Mouse (Mus musculus): Measurements from ENCODE around the gene Ros1. TPM values are rescaled to one million over a fixed set of nuclear protein-coding genes. Genes with fewer than 3 reads are reported as not detected.

Gene Ros1
- polyA plus RNA-seq, 1 experiment from 2014 or later, result 4.9 TPM

DNA sequence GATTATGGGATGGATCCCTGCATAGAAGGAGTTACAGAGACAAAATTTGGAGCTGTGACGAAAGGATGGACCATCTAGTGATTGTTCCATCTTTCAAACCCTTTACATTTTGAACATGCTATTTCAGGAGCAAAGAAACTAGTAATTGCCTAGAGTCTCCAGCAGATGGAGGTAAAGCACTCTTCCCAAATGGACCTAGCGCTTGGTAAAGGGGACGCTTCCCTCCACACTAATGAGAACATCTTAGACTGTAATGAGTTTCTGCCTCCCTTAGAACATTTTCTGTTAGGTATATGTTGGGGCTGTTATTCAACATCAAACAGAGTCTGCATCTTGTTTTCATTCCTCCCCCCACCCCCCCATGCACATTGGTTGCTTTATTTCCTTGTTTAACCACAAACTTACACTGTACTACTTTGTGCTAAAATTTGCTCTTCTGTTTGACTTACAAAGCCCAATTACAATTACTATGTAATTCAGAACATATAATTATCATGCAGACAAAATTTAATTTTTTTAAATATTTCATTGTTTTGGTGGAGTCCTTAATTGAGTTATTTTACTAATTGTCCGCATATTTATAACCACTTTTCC, 88.8 kb downstream of the Ros1 start:
- WGBS, result 35% methylated on average over 4 of the region's 4 CpGs
- Histone ChIP-seq H3K27me3 (ENCODE audit: control insufficient read depth, insufficient read depth, low read length) (no peaks in the 10 kb centered on the region), H3K4me3 (ENCODE audit: low read length) (no peak overlapping the region), H3K36me3 (ENCODE audit: control insufficient read depth, insufficient read depth, low read length) (no peaks in the 10 kb centered on the region), H3K9ac (ENCODE audit: low read depth, low read length) (no peak overlapping the region), H3K27ac (ENCODE audit: low read depth, low read length) (no peak overlapping the region), H3K4me2 (replicated peaks; ENCODE audit: low read depth, low read length) (no peak overlapping the region), H3K9me3 (ENCODE audit: control insufficient read depth, low read length) (no peaks in the 10 kb centered on the region), H3K4me1 (ENCODE audit: control insufficient read depth, insufficient read depth, low read length) (no peaks in the 10 kb centered on the region)
- ATAC-seq (ENCODE audit: low FRiP score, low TSS enrichment), result peak; percentile 80; the same call in 1 of the 2 replicates

DNA sequence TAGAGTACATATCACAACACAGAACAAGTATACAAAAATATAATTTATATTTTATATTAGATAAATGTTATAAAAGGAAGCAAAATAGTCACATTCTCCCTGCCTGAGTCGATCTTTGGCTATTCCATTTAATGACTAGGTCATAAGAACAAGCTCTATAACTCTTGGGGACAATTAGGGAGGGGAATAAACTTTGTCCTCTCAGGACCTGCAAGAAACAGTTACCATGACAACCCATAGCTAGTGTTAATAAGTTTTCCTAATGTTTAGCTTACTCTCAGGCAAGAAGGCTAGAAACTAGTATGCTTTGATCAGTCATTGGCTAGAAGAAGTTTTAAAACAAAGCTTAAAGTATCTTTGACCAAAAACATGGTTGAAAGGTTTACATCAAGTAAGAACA, 93.8 kb downstream of the Ros1 start:
- 43% methylated on average over 1 of the region's 1 CpGs for WGBS
- no peaks in the 10 kb centered on the region for H3K27me3 ChIP-seq (ENCODE audit: control insufficient read depth, insufficient read depth, low read length)

DNA sequence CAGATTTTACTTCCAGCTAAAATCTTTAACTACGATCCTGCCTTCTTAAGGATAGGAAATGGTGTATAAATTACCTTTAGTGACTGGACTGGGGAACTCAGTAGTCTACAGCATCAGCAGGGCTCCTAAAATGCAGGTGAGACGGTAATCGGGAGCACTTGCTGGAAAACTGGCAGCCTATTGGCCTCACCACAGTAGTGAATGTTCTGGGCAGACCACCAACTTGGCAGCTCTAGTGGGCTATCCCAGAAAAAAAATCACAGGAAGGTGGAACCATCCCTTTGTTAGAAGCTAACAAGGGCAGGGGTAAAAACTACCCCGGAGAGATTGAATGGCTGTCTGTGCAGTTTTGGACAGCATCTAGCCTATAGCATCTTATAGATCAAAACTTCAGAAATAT, 102.9 kb downstream of the Ros1 start:
- H3K27ac ChIP-seq (ENCODE audit: low read depth, low read length), result no peak overlapping the region
- no peak for ATAC-seq (ENCODE audit: low FRiP score, low TSS enrichment)
- no peak overlapping the region for H3K4me3 ChIP-seq (ENCODE audit: low read length)
- H3K4me1 ChIP-seq (ENCODE audit: control insufficient read depth, insufficient read depth, low read length), result no peaks in the 10 kb centered on the region
- no peak overlapping the region for H3K4me2 ChIP-seq (replicated peaks; ENCODE audit: low read depth, low read length)
- no peaks in the 10 kb centered on the region for H3K9me3 ChIP-seq (ENCODE audit: control insufficient read depth, low read length)
- no peaks in the 10 kb centered on the region for H3K27me3 ChIP-seq (ENCODE audit: control insufficient read depth, insufficient read depth, low read length)
- no peaks in the 10 kb centered on the region for H3K36me3 ChIP-seq (ENCODE audit: control insufficient read depth, insufficient read depth, low read length)
- no peak overlapping the region for H3K9ac ChIP-seq (ENCODE audit: low read depth, low read length)
- WGBS, result 84% methylated on average over 4 of the region's 4 CpGs

More for the DNA sequence above, 93.8 kb downstream of the Ros1 start:
- Histone ChIP-seq H3K4me1 (ENCODE audit: control insufficient read depth, insufficient read depth, low read length) (no peaks in the 10 kb centered on the region), H3K4me3 (ENCODE audit: low read length) (no peak overlapping the region), H3K4me2 (replicated peaks; ENCODE audit: low read depth, low read length) (no peak overlapping the region), H3K9me3 (ENCODE audit: control insufficient read depth, low read length) (no peaks in the 10 kb centered on the region), H3K27ac (ENCODE audit: low read depth, low read length) (no peak overlapping the region), H3K36me3 (ENCODE audit: control insufficient read depth, insufficient read depth, low read length) (no peaks in the 10 kb centered on the region), H3K9ac (ENCODE audit: low read depth, low read length) (no peak overlapping the region)
- ATAC-seq (ENCODE audit: low FRiP score, low TSS enrichment), result no peak

DNA sequence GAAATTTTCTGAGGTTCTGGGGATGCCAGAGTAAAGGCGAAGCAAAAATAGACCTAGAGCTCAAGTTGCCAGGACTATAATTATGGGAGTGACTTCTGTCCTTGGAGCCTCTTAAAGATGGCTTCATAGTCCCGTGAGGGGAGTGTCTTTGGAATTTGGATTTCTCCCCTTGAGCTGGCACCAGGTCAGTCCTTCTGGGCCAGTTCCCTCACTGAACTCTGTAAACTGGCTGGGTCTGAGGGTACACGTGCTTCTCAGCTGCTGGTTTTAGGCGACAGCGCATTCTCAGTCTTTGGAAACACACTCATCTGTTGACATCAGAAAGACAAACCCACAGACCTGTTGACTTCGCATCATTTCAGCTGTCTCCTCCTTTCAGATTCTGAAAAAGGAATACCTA, 108.4 kb downstream of the Ros1 start:
- no peak overlapping the region for H3K4me2 ChIP-seq (replicated peaks; ENCODE audit: low read depth, low read length)
- no peak for ATAC-seq (ENCODE audit: low FRiP score, low TSS enrichment)
- no peaks in the 10 kb centered on the region for H3K36me3 ChIP-seq (ENCODE audit: control insufficient read depth, insufficient read depth, low read length)
- no peak overlapping the region for H3K27ac ChIP-seq (ENCODE audit: low read depth, low read length)
- no peaks in the 10 kb centered on the region for H3K9me3 ChIP-seq (ENCODE audit: control insufficient read depth, low read length)
- WGBS, result 90% methylated on average over 6 of the region's 6 CpGs
- no peak overlapping the region for H3K4me3 ChIP-seq (ENCODE audit: low read length)
- no peaks in the 10 kb centered on the region for H3K27me3 ChIP-seq (ENCODE audit: control insufficient read depth, insufficient read depth, low read length)
- no peaks in the 10 kb centered on the region for H3K4me1 ChIP-seq (ENCODE audit: control insufficient read depth, insufficient read depth, low read length)
- no peak overlapping the region for H3K9ac ChIP-seq (ENCODE audit: low read depth, low read length)

DNA sequence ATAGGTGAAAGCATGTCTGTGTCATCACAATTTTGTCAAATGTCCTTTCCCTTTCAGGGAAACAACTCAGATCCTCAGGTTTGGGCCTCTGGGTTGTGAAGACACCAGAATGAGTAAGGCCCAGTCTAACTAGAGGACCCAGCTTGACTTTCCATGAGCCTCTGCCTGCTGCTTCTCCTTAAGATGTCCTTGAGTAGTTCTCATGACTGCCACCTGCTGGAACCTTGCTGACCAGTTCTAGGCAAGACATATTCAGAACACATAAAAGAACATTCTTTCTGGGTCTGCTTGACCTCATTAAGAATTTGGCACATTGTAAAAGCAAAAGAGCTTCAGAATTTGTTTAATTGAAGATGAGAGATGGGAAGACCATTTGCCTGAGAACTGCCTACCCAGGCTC, 122.6 kb downstream of the Ros1 start:
- 0 out of 2 replicates have a peak, but pooled peaks have one; percentile 83 for ATAC-seq (ENCODE audit: low FRiP score, low TSS enrichment)

DNA sequence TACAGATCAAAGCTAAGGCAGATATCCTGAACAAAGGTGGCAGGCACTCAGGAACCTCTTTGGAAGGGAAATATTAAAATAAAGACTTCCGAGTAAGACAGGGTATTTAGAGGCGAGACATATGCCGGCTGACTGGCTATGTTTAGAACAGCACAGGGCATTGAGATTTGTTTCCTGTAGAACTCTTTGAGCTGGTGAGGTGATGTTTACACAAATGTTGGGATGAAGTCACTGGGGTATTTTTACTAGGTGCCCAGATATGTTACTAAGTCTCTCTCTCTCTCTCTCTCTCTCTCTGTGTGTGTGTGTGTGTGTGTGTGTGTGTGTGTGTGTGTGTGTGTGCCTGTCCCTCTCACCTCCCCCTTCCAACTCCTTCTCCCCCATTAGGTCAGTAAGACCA, 146.8 kb downstream of the Ros1 start:
- WGBS, result 83% methylated on average over 3 of the region's 3 CpGs
- ATAC-seq (ENCODE audit: low FRiP score, low TSS enrichment), result no peak

More for the DNA sequence above, 122.6 kb downstream of the Ros1 start:
- H3K9ac ChIP-seq (ENCODE audit: low read depth, low read length), result no peak overlapping the region
- H3K27me3 ChIP-seq (ENCODE audit: control insufficient read depth, insufficient read depth, low read length), result no peaks in the 10 kb centered on the region
- no peaks in the 10 kb centered on the region for H3K9me3 ChIP-seq (ENCODE audit: control insufficient read depth, low read length)
- H3K4me2 ChIP-seq (replicated peaks; ENCODE audit: low read depth, low read length), result no peak overlapping the region
- no peaks in the 10 kb centered on the region for H3K4me1 ChIP-seq (ENCODE audit: control insufficient read depth, insufficient read depth, low read length)
- no peak overlapping the region for H3K4me3 ChIP-seq (ENCODE audit: low read length)
- H3K27ac ChIP-seq (ENCODE audit: low read depth, low read length), result no peak overlapping the region
- H3K36me3 ChIP-seq (ENCODE audit: control insufficient read depth, insufficient read depth, low read length), result no peaks in the 10 kb centered on the region

DNA sequence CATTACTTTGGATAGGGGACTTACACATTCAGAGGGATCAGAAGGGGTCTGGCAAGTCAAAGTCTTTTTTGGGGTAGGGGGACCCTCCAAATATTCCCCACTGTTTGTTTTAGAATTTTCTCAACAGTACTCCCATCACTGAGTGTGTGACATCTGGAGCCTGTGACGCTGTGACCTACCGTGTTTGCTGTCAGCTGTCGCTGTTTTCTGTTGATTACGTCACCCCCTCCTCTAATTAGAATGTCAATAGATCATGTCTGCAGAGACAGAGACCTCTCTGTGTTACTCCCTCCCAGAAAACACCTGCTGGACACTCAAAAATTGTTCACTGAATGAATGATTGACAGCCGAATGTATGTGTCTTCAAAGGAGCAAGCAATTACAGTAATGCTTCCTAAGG, 152.0 kb downstream of the Ros1 start:
- H3K36me3 ChIP-seq (ENCODE audit: control insufficient read depth, insufficient read depth, low read length), result no peaks in the 10 kb centered on the region
- no peaks in the 10 kb centered on the region for H3K4me1 ChIP-seq (ENCODE audit: control insufficient read depth, insufficient read depth, low read length)
- no peaks in the 10 kb centered on the region for H3K9me3 ChIP-seq (ENCODE audit: control insufficient read depth, low read length)
- H3K9ac ChIP-seq (ENCODE audit: low read depth, low read length), result no peak overlapping the region
- no peak overlapping the region for H3K27ac ChIP-seq (ENCODE audit: low read depth, low read length)
- no peak overlapping the region for H3K4me3 ChIP-seq (ENCODE audit: low read length)
- no peaks in the 10 kb centered on the region for H3K27me3 ChIP-seq (ENCODE audit: control insufficient read depth, insufficient read depth, low read length)
- ATAC-seq (ENCODE audit: low FRiP score, low TSS enrichment), result no peak
- 84% methylated on average over 5 of the region's 5 CpGs for WGBS
- no peak overlapping the region for H3K4me2 ChIP-seq (replicated peaks; ENCODE audit: low read depth, low read length)

More for the DNA sequence above, 146.8 kb downstream of the Ros1 start:
- Histone ChIP-seq H3K4me1 (ENCODE audit: control insufficient read depth, insufficient read depth, low read length) (no peaks in the 10 kb centered on the region), H3K27me3 (ENCODE audit: control insufficient read depth, insufficient read depth, low read length) (no peaks in the 10 kb centered on the region), H3K4me2 (replicated peaks; ENCODE audit: low read depth, low read length) (no peak overlapping the region), H3K36me3 (ENCODE audit: control insufficient read depth, insufficient read depth, low read length) (no peaks in the 10 kb centered on the region), H3K9me3 (ENCODE audit: control insufficient read depth, low read length) (no peaks in the 10 kb centered on the region), H3K4me3 (ENCODE audit: low read length) (no peak overlapping the region), H3K27ac (ENCODE audit: low read depth, low read length) (no peak overlapping the region), H3K9ac (ENCODE audit: low read depth, low read length) (no peak overlapping the region)

DNA sequence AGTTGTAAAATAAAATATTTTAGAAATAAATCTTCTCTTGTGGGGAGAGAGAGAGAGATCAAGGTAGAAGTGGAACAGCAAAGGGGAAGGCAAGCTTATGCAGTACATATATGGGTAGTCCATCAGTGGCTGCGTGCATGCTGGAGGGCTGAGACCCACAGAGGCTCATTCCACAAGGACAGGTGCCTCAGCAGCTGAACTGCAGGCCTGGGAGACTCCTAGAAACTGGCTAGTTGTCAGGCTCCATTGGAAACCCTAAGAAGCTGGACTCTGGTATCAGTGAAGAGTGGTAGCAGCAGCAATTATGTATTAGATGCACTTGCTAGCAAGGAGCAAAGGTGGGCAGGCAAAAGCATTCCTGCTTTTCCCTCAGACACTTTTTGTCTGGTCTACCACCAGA, 155.7 kb downstream of the Ros1 start:
- Histone ChIP-seq H3K9me3 (ENCODE audit: control insufficient read depth, low read length) (no peaks in the 10 kb centered on the region), H3K9ac (ENCODE audit: low read depth, low read length) (no peak overlapping the region), H3K4me3 (ENCODE audit: low read length) (no peak overlapping the region), H3K4me2 (replicated peaks; ENCODE audit: low read depth, low read length) (no peak overlapping the region), H3K27ac (ENCODE audit: low read depth, low read length) (no peak overlapping the region), H3K27me3 (ENCODE audit: control insufficient read depth, insufficient read depth, low read length) (no peaks in the 10 kb centered on the region), H3K36me3 (ENCODE audit: control insufficient read depth, insufficient read depth, low read length) (no peaks in the 10 kb centered on the region), H3K4me1 (ENCODE audit: control insufficient read depth, insufficient read depth, low read length) (no peaks in the 10 kb centered on the region)
- 85% methylated on average over 1 of the region's 1 CpGs for WGBS
- ATAC-seq (ENCODE audit: low FRiP score, low TSS enrichment), result no peak

DNA sequence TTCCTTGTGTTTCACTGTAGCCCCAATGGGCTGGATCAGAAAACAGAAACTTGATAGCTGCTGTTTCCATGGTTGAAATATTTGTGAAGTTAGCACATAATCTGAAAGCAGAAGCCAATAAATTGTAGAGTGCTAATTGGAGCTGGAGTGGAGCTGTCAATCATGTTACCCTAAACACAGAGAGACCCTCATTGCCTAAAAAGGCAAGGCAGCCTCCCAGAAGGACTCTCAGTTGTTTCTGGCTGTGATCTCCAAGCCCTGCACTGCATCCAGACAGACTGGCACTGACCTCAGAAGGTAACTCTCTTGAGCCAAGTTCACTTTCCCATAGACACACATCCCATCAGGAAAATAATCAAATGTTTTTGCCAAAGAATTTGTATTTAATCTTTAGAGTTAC, 161.3 kb downstream of the Ros1 start:
- Histone ChIP-seq H3K9me3 (ENCODE audit: control insufficient read depth, low read length) (no peaks in the 10 kb centered on the region), H3K4me3 (ENCODE audit: low read length) (no peak overlapping the region), H3K4me1 (ENCODE audit: control insufficient read depth, insufficient read depth, low read length) (no peaks in the 10 kb centered on the region), H3K4me2 (replicated peaks; ENCODE audit: low read depth, low read length) (no peak overlapping the region), H3K9ac (ENCODE audit: low read depth, low read length) (no peak overlapping the region), H3K27me3 (ENCODE audit: control insufficient read depth, insufficient read depth, low read length) (peaks cover 25% of the 10 kb centered on the region), H3K36me3 (ENCODE audit: control insufficient read depth, insufficient read depth, low read length) (no peaks in the 10 kb centered on the region), H3K27ac (ENCODE audit: low read depth, low read length) (no peak overlapping the region)
- ATAC-seq (ENCODE audit: low FRiP score, low TSS enrichment), result no peak

Measured in kidney, embryonic 14.5 days (tissue).